Mouse (Mus musculus) liver, adult (tissue): ENCODE measurements around the gene M6pr.

Experiments used
- GATA4 ChIP-seq: IDR thresholded peaks from 2 replicates; pipeline ENCODE4 v1.6.1; 2014; ENCODE audit warnings: mild to moderate bottlenecking, low read length; ENCODE audit not compliant: insufficient replicate concordance

The M6pr gene

DNA sequence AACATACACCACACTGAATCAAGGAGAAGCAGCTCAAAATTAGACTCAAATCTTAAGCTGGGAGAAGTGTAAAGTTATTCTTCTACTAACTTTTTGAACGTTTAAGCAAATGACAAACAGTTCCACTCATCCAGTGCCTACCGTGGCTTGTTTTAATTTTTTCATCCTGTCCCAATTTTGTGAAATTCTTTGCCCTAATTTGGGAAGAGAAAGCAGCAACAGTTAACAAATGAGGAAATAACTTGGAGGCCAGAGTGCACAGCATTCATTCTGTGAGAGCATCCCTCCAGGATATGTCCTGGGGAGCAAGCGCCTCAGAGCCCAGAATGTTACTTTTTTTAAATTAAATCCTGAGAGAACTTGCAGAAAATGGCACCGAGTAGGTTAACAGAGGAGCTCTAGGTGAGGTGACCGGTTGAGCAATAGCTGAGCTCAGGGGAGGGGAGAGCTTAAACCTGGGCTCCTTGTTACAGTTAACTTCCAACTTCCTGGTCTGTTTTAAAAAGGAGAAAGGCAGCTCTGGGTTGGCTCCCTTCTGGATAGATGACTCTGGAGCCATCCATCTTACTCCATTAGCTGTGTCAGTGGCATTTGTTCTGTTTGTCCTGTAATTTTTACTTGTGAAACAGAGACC, 1.8 kb downstream of the M6pr start:
- TF ChIP-seq GATA4, result no peak

DNA sequence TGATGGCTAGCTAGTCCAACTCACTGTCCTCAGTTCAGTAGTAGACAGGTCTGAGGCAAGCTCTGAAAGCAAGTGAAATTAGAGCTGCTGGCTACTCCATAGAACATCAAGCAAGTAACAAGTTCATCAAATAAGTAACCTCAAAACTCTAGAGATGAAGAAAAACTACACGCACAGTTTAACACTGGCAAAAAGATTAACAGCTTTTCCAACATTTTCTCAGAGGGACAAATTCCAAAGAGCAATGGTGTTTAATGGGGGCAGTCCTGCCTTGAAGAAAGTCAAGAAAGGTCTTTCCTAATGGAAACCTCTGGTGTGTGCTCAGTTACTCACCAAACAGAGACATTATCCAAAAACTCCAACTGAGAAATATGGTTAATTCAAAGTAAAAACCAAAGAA, 10.2 kb downstream of the M6pr start:
- TF ChIP-seq GATA4, result no peak

DNA sequence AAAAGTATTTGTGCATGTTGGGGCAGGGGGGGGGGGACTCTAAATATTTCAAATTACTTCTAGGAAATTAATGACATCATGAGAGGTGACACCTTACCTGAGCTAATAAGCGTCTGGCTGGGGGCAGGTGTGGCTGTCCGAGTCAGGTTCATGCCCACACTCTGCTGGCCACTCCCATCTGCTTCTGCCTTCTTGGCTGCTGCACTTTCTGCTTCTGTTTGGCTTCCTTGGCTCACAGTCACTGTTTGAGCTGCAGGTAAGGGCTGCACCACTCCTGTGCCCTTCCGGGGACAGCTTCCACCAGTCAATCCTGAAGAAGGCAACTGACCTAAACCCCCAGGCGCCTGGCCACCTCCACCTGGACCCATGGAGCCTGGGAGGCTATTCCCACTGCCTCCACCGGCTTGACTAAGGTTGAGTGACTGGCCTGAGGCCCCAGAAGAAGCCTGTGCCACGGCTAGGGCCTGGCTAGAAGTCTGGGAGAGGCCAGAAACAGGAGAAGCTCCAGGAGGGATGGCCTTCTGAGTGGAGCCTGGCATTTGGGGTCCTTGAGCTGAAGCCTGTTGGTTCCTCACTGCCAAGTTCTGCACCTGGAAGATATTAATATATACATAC, 16.9 kb downstream of the M6pr start:
- TF ChIP-seq GATA4, result no peak

DNA sequence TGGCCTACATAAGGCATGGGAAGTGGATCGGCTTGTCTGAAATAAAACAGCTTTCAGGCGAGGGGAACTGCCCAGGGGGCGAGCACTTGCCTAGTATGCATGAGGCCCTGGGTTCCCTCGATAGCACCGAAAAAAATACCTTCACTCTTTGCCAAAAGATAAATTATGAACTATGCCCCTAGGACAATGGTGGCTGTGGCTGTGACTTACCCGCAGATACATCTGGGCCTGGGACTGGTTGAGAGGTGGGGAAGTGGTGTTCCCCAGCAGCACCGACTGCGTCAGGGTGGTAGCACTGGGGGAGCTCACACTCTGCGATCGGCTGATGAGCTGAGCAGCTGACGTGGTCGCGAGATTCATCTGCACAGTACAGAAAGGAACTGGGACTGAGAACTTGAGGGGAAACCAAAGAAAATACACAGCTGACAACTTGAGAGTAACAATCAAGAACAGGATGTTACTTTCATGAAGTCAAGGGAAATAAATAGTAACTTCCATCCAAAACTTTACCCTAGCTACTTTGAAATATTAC, 24.6 kb downstream of the M6pr start:
- no peak for TF ChIP-seq GATA4

DNA sequence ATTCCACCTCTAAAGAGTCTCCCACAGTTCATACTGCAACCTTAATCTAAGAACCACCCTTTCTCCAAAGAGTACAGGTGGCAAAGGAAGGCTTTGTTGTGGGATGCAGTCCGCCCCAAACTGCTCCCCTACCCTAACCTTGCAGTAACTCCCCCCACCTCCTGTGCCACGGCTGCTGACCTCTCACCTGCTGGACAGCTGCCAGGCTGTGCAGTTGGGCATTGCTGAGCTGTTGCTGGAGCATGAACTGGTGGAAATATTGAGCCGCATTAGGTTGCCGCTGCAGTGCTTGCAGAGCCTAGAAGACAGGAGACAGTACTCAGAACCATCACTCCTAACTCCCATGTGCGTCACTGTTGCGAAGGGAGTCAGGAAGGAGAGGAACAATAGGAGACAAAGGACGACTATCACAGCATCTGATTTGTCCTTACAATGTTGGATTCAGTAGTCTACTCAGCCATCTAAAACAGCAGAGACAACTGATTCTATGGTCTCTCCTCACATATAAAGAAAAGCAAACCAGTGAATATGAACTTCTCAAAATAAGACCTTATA, 26.3 kb downstream of the M6pr start:
- no peak for TF ChIP-seq GATA4

DNA sequence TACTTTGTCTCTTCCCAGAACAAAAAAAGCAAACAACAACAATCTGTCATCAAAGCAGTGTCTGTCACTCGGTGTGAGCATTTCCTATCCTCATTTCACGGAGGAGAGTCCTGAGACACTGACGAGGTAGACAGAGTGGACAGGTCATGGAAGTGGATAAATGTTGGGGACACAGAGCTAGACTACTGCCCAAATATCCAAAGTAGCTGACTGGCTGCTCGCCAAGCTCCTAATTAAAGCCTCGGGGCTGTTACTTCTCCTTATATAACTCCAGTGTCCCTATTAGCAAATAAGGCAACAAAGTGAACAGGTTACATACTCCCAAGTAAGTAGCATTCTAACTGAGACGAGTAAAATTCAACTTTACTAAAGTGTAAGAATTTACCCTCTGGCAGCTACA, 29.0 kb downstream of the M6pr start:
- TF ChIP-seq GATA4, result no peak

DNA sequence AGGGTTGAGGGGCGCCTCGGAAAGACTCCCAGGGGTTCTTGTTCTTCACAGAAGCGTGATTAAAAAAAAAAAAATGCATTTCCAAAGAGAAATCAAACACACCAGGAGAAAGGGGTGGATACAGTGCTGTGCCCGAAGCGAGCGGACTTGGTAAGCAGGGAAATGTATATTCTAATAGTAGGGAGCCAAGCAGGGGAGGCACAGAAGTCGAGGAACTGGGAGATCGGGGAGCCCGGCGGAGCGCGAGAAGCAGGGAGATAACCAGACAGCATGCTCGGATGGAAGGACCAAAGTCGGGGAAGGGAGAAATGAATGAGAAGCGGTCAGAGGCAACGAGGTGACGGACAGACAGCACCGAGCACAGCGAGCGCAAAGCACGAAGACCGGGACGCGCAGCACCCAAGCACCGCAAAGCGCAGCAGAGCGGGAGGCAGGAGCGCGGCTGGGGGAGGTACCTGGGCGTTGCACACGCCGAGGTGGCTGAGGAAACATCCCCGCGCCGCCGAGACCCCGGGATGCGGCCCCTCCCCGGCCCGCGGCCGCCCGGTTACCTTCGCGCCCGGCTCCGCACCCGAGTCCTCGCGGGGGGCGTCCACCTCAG, 30.6 kb downstream of the M6pr start:
- TF ChIP-seq GATA4, result no peak

DNA sequence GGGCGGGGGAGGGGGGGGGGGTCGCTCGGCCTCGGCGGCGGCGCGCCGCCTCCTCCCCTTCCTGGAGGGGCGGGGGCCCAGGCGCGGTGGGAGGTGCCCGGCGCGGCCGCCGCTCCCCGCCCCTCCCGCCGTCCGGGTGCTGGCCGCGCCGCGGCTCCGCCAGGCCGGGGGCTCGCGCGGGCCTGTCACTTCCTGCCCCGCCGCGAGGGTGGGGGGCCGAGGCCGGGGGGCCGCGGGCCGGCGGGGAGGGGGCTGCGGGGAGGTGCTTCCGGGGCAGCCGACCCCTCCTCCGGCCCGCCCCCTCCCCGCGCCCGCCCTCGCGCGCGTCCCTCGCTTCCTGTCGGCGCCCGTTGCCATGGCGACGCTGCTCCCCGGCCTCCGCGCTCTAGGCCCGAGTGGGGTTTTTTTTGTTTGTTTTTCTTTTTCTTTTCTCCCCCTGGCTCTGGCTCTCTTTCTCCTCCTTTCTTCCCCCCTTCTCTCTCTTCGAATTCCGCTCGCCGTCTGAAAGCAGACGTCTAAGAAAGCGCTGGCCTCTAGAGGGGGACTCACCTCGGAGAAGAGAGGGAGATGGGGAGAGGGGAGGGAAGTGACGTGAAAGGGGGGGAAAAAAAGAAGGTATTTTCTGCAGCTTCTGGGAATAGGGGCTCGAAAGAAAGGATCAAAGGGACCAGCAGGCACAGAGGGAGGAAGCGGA, 31.3 kb downstream of the M6pr start:
- TF ChIP-seq GATA4, result no peak

DNA sequence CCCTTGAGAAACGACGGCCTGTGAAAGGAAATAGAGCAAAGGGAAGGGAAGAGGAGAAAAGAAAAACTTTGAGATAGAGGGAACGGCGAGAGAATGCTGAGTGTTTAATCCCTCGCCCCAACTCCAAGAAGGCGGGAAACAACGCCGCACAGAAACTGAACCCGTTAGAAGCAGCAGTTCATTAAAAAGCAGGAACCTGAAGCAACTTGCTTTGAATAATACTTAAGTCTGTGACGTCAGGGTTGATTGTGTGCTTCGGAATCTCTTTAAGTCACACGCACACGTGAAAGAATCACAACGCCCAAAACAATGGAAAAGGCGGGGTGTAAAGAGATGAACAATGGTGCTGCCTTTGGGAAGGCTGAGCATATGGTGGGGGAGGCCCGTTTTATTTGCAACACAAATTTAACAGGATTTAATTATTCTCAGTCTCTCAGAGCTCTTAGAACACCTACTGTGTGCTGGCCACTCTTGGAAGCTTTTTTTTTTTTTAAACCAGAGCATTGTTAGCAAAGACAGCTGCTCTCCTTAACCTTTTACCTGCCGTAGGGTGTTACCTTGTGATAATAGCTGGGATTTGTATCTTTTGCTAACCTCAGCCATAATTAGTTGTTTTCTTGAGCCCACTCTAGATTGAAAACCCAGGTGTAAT, 32.0 kb downstream of the M6pr start, which contains the start of gene Phc1:
TSS of gene Phc1 (minus strand) at position 213 of the 652 bp plus-strand sequence.
- TF ChIP-seq GATA4, result no peak

DNA sequence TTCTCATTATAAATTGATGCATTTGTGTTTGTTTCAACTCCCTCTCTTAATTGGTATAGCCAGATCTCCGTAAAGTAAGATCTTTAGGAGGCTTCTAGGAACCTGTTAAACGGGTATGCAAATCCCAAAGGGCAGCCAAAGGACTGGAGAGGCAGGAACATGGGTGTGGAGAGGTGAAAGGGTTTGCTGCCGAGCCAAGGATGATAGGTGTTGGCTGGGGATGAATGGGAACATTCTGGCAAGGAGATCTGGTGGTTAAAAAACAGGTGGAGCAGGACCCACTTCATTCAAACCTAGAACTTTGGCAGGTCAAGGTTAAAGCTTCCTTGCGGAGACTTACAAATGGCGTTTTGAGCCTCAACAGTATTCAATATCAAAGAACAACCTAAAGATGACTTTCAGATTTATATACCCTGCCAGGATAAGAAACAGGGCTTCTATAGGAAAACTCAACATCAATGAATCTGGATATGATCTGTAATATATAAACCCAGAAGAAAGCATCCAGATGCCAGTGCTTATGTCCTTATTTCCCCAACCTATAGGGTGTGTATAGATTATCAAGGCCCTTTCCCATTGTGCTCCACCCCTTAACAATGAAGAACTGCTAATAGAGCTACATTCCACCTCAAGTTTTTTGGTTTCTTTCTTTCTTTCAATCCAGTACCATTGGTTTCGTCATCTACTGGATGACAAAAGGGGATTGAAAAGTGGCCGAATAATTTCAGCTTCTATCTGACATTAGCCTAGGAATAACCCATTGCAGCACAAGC, 32.7 kb downstream of the M6pr start:
- no peak for TF ChIP-seq GATA4

DNA sequence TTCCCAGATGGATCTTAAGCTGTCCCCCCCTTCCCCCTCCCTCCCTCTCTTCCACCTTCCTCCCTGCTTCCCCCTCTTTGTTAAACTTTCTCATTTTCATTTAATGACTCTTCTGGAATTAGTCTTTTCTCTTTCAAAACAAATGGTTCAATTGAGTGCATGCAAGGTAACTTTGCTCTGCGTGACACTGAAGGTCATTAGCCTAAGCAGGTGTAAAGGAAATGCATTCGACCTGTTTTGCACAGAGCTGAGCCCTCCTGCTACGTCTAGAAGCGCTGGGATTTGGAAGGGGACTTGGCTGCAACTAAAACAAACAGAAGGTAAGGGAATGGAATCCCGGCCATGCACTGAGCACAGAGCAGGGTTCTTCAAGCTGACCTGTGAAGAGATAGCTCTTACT, 33.6 kb downstream of the M6pr start:
- no peak for TF ChIP-seq GATA4

DNA sequence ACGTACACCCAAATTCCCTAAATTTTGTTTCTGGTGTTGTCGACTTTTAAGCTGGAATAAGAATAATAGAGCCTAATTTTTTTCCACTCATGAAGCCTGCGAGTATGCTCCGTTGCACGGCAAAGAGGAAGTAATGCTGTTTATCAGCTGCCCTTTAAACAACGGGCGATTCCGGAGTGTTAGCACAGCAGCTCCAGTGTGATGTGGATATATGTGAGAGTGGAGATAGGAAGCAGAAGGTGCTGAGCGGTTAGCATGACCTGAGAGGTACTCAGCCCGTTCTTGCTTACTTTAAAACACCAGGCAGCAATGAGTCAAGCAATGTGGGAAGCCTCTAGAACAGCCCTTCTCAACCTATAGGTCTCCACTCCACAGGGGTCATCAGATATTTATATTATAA, 35.2 kb downstream of the M6pr start:
- no peak for TF ChIP-seq GATA4

DNA sequence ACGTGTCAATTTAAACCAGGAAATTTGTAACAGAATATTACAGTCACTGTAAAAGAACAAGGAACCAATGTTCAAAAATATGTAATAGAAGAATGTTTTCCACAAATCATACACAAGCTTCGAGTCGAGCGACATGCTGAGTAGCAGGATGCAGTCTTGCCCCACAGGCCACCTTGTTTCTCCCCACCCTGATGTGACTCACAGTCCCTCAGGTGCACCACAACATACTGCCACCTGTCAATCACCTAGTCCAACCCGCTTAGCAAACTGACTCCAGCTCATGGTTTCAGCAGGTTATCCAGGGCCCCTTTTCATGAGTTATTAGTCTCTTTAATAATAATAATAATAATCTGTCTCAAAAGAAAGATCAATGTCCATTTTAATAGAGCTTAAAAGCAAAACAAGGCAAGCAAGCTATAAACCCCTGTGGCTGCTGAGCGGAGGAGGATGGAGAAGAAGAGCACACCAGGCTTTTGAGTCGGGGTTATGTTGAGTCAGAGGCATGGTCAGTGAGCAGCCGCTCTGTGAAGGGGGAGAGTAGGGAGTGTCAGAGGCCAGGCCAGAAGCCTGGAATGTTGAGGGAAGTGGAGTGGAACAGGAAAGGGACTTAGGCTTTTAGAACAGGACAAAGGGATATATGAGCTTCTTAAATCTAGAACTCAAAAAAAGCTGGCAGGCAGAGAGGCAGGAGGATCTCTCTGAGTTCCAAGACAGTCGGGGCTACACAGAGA, 36.0 kb downstream of the M6pr start:
- no peak for TF ChIP-seq GATA4

DNA sequence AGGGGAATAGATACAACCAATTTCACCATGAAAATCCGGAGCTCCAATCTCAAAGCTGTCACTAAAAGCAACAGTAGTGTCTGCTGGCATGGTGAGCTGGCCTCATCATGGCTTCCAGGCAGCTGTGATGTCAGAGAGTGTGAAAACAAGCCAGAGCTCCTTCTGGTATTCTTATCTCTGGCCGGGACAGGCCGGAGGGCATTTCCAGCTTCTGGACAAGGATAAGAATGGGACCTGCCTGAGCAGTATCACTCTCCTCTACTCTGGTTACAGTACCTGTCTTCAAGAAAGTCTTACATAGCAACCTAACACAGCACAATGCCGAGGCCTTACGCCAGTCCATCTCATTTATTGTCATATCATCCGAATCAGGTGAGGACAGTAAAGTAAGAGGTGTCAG, 37.2 kb downstream of the M6pr start:
- TF ChIP-seq GATA4, result no peak
